Mouse (Mus musculus): Measurements from ENCODE around the gene Lrrc18. TPM values are rescaled to one million over a fixed set of nuclear protein-coding genes. Genes with fewer than 3 reads are reported as not detected.

Lrrc18 gene
- polyA plus RNA-seq, 1 experiment, result not detected

DNA sequence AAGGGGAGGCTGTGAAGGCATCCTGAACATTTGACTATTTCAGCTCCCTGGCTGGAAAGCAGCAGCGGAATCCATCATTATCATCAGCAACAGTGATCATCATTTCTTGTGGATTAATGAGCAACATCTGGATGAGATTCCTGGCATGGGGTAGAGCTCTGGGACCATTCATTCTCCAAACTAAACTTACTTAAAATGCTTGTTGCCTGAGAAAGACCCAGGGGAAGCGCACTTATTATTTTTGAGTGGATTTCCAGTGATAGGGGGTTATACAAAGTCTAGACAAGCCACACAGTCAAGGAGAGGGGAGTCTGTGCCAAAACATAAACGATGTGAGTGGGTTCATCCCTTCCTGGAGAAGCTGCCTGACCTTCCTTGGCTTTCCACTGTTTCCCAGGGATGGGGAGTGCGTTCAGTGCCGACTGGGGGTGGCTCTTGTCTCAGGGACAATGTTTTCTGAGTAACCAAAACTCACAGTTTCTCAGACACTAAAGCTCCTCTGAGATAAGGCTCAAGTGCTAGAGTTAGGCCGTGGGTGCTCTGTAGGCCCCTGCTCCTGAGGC lies 6.9 kb upstream of the Lrrc18 start:
- TF ChIP-seq POLR2A (IDR thresholded peaks at IDR 0.05; ENCODE audit: borderline replicate concordance, control insufficient read depth, low read depth, low read length), result no peak
- no peak for TF ChIP-seq CTCF (IDR thresholded peaks at IDR 0.05; ENCODE audit: control insufficient read depth, insufficient read depth, low read length)
- Histone ChIP-seq H3K4me3 (replicated peaks; ENCODE audit: control insufficient read depth, low read depth, low read length) (no peak overlapping the region), H3K4me1 (ENCODE audit: control insufficient read depth, insufficient read depth, low read length) (no peaks in the 10 kb centered on the region), H3K27ac (ENCODE audit: control insufficient read depth, insufficient read depth, low read depth, low read length, poor library complexity) (no peak overlapping the region)
- whole genome bisulfite sequencing, result 79% methylated on average over 6 of the region's 6 CpGs

DNA sequence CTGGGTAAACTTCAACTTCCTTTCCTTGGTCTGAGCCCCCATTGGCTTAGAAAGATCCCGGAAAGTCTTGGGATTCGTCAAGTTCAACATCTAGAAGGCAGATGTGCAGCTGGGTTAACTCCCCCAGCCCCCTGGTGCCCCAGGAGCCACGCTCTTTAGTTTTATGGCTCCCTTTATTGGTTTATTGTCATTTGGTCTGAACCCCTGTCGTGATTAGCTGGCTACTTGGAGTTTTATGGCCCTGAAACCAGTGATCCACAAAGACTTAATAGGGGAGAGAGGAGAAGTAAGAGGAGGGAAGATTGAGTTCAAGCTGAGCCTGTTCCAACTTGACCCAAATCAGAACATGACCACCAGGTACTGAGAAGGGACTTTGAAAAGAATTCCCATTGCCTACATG lies 4.5 kb upstream of the Lrrc18 start:
- TF ChIP-seq POLR2A (IDR thresholded peaks at IDR 0.05; ENCODE audit: borderline replicate concordance, control insufficient read depth, low read depth, low read length) (no peak), CTCF (IDR thresholded peaks at IDR 0.05; ENCODE audit: control insufficient read depth, insufficient read depth, low read length) (no peak)
- no peak overlapping the region for H3K27ac ChIP-seq (ENCODE audit: control insufficient read depth, insufficient read depth, low read depth, low read length, poor library complexity)
- no peak overlapping the region for H3K4me3 ChIP-seq (replicated peaks; ENCODE audit: control insufficient read depth, low read depth, low read length)

DNA sequence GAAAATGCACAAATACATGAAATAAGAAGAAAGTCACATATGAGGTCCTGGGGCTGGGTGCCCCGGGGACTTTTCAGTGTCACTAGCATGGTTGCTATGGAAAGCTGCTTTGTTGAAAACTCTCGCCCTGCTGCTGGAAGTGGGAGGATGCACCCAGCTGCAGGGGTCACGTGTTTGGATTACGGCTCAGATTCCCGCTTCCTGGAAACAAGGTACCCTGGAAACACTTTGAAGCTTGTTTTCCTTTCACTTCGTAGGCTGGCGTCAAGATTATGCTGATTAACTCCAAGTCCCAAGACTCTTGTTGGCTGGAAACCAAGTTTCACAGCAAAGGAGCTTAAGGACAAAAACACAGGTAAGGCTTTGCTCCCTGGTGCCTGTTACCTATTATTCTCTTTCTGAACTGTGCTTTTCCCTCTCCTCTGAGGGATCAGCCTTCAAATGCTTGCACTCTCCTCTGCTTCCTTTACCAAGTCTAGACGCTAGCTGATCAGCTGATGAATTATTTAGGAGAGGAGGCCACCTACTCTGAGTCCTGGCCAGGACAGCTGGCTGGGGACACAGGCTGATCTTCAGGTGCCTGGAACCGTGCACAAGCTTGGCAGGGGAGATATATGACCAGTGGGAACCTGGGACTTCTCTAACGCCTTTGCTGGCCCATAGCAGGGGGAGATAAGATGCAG lies 3.9 kb downstream of the Lrrc18 start:
- Histone ChIP-seq H3K27ac (ENCODE audit: control insufficient read depth, insufficient read depth, low read depth, low read length, poor library complexity) (no peak overlapping the region), H3K4me1 (ENCODE audit: control insufficient read depth, insufficient read depth, low read length) (no peaks in the 10 kb centered on the region), H3K4me3 (replicated peaks; ENCODE audit: control insufficient read depth, low read depth, low read length) (no peak overlapping the region)
- TF ChIP-seq POLR2A (IDR thresholded peaks at IDR 0.05; ENCODE audit: borderline replicate concordance, control insufficient read depth, low read depth, low read length) (no peak), CTCF (IDR thresholded peaks at IDR 0.05; ENCODE audit: control insufficient read depth, insufficient read depth, low read length) (no peak)
- WGBS, result 80% methylated on average over 10 of the region's 10 CpGs

More for the DNA sequence above, 4.5 kb upstream of the Lrrc18 start:
- 77% methylated on average over 4 of the region's 4 CpGs for WGBS
- no peaks in the 10 kb centered on the region for H3K4me1 ChIP-seq (ENCODE audit: control insufficient read depth, insufficient read depth, low read length)

DNA sequence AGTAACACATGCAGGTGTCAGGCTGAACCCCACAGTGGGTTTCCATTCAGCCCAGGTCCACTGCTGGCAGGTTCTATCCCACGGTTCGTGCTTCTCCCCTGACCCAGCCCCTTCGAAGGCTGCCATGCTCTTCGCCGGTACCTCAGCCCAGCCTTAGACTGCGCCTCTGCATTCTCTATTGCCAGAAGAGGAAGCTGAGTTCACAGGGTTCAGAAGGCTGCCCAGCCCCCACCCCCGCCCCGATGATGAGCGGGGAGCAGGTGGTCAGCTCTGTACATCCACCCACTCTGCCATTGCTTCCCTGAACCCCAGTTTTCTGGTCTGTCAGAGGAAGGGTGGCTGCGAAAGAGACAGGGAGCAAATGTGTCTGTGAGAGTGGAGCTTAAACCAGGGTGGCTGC lies 8.3 kb downstream of the Lrrc18 start:
- WGBS, result 79% methylated on average over 10 of the region's 10 CpGs
- Histone ChIP-seq H3K4me1 (ENCODE audit: control insufficient read depth, insufficient read depth, low read length) (no peaks in the 10 kb centered on the region), H3K4me3 (replicated peaks; ENCODE audit: control insufficient read depth, low read depth, low read length) (no peak overlapping the region), H3K27ac (ENCODE audit: control insufficient read depth, insufficient read depth, low read depth, low read length, poor library complexity) (no peak overlapping the region)
- TF ChIP-seq CTCF (IDR thresholded peaks at IDR 0.05; ENCODE audit: control insufficient read depth, insufficient read depth, low read length) (no peak), POLR2A (IDR thresholded peaks at IDR 0.05; ENCODE audit: borderline replicate concordance, control insufficient read depth, low read depth, low read length) (no peak)

DNA sequence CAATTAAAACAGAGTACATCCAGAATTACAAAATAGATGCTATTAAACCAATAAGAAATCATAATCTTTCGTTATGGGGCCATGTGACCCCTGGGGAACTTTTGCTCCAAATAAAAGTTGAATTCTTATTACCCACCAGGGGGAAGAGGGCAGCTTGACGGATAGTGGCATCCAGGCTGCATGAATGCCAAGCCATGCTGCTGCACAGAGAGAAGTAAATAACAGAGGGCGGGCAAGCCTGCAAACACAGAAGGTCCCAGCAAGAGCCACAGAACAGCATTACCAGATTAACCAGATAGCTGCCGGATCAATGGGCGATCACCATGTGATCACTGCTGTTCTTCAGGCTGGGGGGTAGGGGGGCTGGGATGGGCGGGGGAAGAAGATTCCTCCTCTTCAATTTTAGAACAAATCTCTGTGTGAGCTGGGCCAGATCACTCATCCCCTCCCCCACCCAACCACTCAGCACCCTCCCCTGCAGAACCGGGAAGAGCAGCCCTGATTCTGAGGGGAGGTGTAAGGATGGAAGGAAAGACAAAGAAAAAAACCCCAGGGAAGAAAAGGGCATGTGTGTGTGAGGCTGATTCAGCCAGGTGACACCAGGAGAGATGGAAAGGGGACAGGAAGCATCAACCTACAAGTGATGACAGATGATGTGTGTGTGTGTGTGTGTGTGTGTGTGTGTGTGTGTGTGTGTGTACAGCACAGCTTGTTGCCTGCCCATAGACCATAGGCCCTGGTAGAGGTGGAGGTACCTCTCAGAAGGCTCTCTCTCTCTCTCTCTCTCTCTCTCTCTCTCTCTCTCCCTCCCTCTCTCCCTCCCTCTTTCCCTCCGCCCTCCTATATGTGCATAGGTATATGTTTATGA lies 9.2 kb downstream of the Lrrc18 start:
- Histone ChIP-seq H3K4me3 (replicated peaks; ENCODE audit: control insufficient read depth, low read depth, low read length) (no peak overlapping the region), H3K4me1 (ENCODE audit: control insufficient read depth, insufficient read depth, low read length) (no peaks in the 10 kb centered on the region), H3K27ac (ENCODE audit: control insufficient read depth, insufficient read depth, low read depth, low read length, poor library complexity) (no peak overlapping the region)
- TF ChIP-seq POLR2A (IDR thresholded peaks at IDR 0.05; ENCODE audit: borderline replicate concordance, control insufficient read depth, low read depth, low read length) (no peak), CTCF (IDR thresholded peaks at IDR 0.05; ENCODE audit: control insufficient read depth, insufficient read depth, low read length) (no peak)
- whole genome bisulfite sequencing, result 78% methylated on average over 8 of the region's 8 CpGs

DNA sequence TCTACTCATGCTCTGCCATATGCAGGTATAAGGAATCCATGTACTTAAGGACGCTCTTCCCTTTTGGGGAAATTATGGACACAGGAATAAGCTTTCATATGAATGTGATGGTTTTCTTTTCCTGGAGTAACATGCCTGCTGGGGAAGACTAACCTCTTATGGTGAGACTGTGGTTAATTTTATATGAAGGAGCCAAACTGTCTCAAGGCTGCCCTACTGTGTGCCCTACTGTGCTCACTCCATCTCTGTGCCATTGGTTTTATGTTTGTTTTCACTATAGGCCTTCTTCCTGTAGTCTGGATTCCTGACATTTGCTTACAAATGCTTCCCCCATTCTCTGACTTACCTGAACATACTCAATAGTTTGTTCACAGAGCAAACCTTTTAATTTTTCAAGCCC lies 13.9 kb downstream of the Lrrc18 start:
- no peak overlapping the region for H3K4me3 ChIP-seq (replicated peaks; ENCODE audit: control insufficient read depth, low read depth, low read length)
- WGBS, result 84% methylated on average over 1 of the region's 1 CpGs
- no peaks in the 10 kb centered on the region for H3K4me1 ChIP-seq (ENCODE audit: control insufficient read depth, insufficient read depth, low read length)
- TF ChIP-seq POLR2A (IDR thresholded peaks at IDR 0.05; ENCODE audit: borderline replicate concordance, control insufficient read depth, low read depth, low read length) (no peak), CTCF (IDR thresholded peaks at IDR 0.05; ENCODE audit: control insufficient read depth, insufficient read depth, low read length) (no peak)
- no peak overlapping the region for H3K27ac ChIP-seq (ENCODE audit: control insufficient read depth, insufficient read depth, low read depth, low read length, poor library complexity)

DNA sequence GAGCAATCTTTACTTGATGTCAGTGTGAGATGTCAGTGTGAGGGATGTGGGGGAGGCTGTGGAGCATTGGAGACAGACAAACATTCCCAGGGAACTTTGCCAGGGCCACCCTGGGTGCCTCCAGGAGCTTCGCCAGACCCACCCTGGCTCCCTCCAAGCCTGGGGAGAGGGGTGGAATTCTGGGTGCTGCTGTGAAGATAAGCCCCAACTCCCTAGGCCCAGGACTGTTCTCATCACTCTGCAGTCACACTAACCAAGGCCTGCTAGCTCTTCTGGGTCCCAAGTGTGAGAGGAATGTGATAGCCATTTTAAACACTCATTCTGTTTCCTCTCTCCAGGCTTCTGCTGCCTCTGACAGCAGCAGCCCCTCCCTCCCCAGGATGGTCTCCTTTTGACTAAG lies 16.5 kb downstream of the Lrrc18 start:
- TF ChIP-seq POLR2A (IDR thresholded peaks at IDR 0.05; ENCODE audit: borderline replicate concordance, control insufficient read depth, low read depth, low read length) (no peak), CTCF (IDR thresholded peaks at IDR 0.05; ENCODE audit: control insufficient read depth, insufficient read depth, low read length) (no peak)
- Histone ChIP-seq H3K27ac (ENCODE audit: control insufficient read depth, insufficient read depth, low read depth, low read length, poor library complexity) (no peak overlapping the region), H3K4me1 (ENCODE audit: control insufficient read depth, insufficient read depth, low read length) (no peaks in the 10 kb centered on the region), H3K4me3 (replicated peaks; ENCODE audit: control insufficient read depth, low read depth, low read length) (no peak overlapping the region)
- WGBS, result 81% methylated on average over 1 of the region's 1 CpGs

DNA sequence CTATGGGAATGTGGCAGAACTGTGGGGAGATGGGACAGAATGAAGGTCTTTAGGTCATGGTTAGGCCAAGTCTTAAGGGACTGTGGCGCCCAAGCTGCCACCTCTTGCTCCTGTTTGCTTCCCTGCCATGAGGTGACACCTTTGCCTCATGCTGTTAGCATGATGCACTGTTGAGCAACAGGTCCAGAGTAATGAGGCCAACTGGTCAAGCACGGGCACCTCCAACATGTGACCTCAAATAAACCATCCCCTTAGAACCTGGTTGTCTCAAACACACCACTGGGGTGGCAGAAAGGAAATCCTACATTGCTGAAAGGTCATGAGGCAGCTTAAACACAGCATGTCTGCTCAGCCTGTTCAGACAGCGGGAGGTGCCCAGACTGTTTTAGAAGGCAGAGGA lies 27.9 kb downstream of the Lrrc18 start:
- Histone ChIP-seq H3K27ac (ENCODE audit: control insufficient read depth, insufficient read depth, low read depth, low read length, poor library complexity) (no peak overlapping the region), H3K4me1 (ENCODE audit: control insufficient read depth, insufficient read depth, low read length) (no peaks in the 10 kb centered on the region), H3K4me3 (replicated peaks; ENCODE audit: control insufficient read depth, low read depth, low read length) (no peak overlapping the region)
- TF ChIP-seq POLR2A (IDR thresholded peaks at IDR 0.05; ENCODE audit: borderline replicate concordance, control insufficient read depth, low read depth, low read length) (no peak), CTCF (IDR thresholded peaks at IDR 0.05; ENCODE audit: control insufficient read depth, insufficient read depth, low read length) (no peak)
- WGBS, result 82% methylated on average over 3 of the region's 3 CpGs
